Mouse (Mus musculus): ENCODE results near the gene Klhdc8b. TPM values are rescaled to one million over a fixed set of nuclear protein-coding genes. Genes with fewer than 3 reads are reported as not detected.

The Klhdc8b gene
- polyA plus RNA-seq (2014; fragmentation: Nextera tagmentation; extraction: Ambion mirVana) = 46.4 and 46.7 TPM in 2 replicates

GRCm38 (mm10) chr9:108461181-108461631 lies at the start of gene Klhdc8b:
Klhdc8b (minus strand) TSS chr9:108461581.
- 22% methylated on average over 11 of the region's 11 CpGs for WGBS
- peak within 1 kb of the TSS; percentile 85 for H3K4me2 ChIP-seq
- DNase-seq (no peak), ATAC-seq (ENCODE audit: insufficient read depth) (peak; percentile 32)
- peak within 1 kb of the TSS; percentile 97 for H3K27ac ChIP-seq (ENCODE audit: low read depth)
- no peaks in the 10 kb centered on the region for H3K27me3 ChIP-seq (ENCODE audit: insufficient read depth, low read length)
- TF ChIP-seq CTCF (IDR thresholded peaks at IDR 0.05; ENCODE audit: low read depth) = no peak
- peak within 1 kb of the TSS; percentile 87 for H3K4me3 ChIP-seq (ENCODE audit: low read depth, low read length)
- peak within 1 kb of the TSS; percentile 93 for H3K9ac ChIP-seq
- H3K9me3 ChIP-seq (ENCODE audit: low read depth, low read length) = no peaks in the 10 kb centered on the region
- H3K36me3 ChIP-seq (ENCODE audit: insufficient read depth) = peaks cover 38% of the 10 kb centered on the region
- peaks cover 5% of the 10 kb centered on the region; the same call in 1 of the 2 replicates for H3K4me1 ChIP-seq (ENCODE audit: insufficient read depth)

- no peak for ATAC-seq (ENCODE audit: insufficient read depth)
Measured at GRCm38 (mm10) chr9:108508776-108509175, 47.4 kb upstream of the Klhdc8b start.

GRCm38 (mm10) chr9:108507619-108508434 lies 46.4 kb upstream of the Klhdc8b start, which contains the start of gene Qars:
Qars (plus strand) TSS chr9:108507706.
- H3K4me3 ChIP-seq (ENCODE audit: low read depth, low read length) = peak within 1 kb of the TSS; percentile 72
- DNase-seq (peak; percentile 98), ATAC-seq (ENCODE audit: insufficient read depth) (peak; percentile 97)
- peak within 1 kb of the TSS; percentile 92 for H3K4me2 ChIP-seq
- peak within 1 kb of the TSS; percentile 79 for H3K27ac ChIP-seq (ENCODE audit: low read depth)
- no peaks in the 10 kb centered on the region for H3K9me3 ChIP-seq (ENCODE audit: low read depth, low read length)
- no peak for TF ChIP-seq CTCF (IDR thresholded peaks at IDR 0.05; ENCODE audit: low read depth)
- H3K27me3 ChIP-seq (ENCODE audit: insufficient read depth, low read length) = no peaks in the 10 kb centered on the region
- H3K9ac ChIP-seq = peak within 1 kb of the TSS; percentile 71
- WGBS = under 1% methylated on average over 37 of the region's 37 CpGs
- H3K36me3 ChIP-seq (ENCODE audit: insufficient read depth) = peaks cover 46% of the 10 kb centered on the region
- 0 out of 2 replicates have a peak, but pooled peaks cover 4% of the 10 kb centered on the region for H3K4me1 ChIP-seq (ENCODE audit: insufficient read depth)

More at GRCm38 (mm10) chr9:108508776-108509175, 47.4 kb upstream of the Klhdc8b start:
- DNase-seq = no peak
- H3K27me3 ChIP-seq (ENCODE audit: insufficient read depth, low read length) = no peaks in the 10 kb centered on the region
- 0 out of 2 replicates have a peak, but pooled peaks cover 4% of the 10 kb centered on the region for H3K4me1 ChIP-seq (ENCODE audit: insufficient read depth)
- peak overlapping the region; percentile 72 for H3K4me3 ChIP-seq (ENCODE audit: low read depth, low read length)
- no peaks in the 10 kb centered on the region for H3K9me3 ChIP-seq (ENCODE audit: low read depth, low read length)
- peak overlapping the region; percentile 92 for H3K4me2 ChIP-seq
- no peak overlapping the region for H3K27ac ChIP-seq (ENCODE audit: low read depth)
- 87% methylated on average over 7 of the region's 7 CpGs for WGBS
- peaks cover 48% of the 10 kb centered on the region for H3K36me3 ChIP-seq (ENCODE audit: insufficient read depth)
- no peak for TF ChIP-seq CTCF (IDR thresholded peaks at IDR 0.05; ENCODE audit: low read depth)
- H3K9ac ChIP-seq = peak overlapping the region; percentile 71

- DNase-seq (no peak), ATAC-seq (ENCODE audit: insufficient read depth) (no peak)
- Histone ChIP-seq H3K27ac (ENCODE audit: low read depth) (peak overlapping the region; percentile 79; the same call in 1 of the 2 replicates), H3K4me1 (ENCODE audit: insufficient read depth) (0 out of 2 replicates have a peak, but pooled peaks cover 4% of the 10 kb centered on the region), H3K4me3 (ENCODE audit: low read depth, low read length) (peak overlapping the region; percentile 72), H3K9me3 (ENCODE audit: low read depth, low read length) (no peaks in the 10 kb centered on the region), H3K9ac (peak overlapping the region; percentile 71; the same call in 1 of the 2 replicates), H3K36me3 (ENCODE audit: insufficient read depth) (peaks cover 46% of the 10 kb centered on the region), H3K27me3 (ENCODE audit: insufficient read depth, low read length) (no peaks in the 10 kb centered on the region), H3K4me2 (peak overlapping the region; percentile 92)
- WGBS = 88% methylated on average over 7 of the region's 7 CpGs
- no peak for TF ChIP-seq CTCF (IDR thresholded peaks at IDR 0.05; ENCODE audit: low read depth)
Measured at GRCm38 (mm10) chr9:108506901-108507300, 45.5 kb upstream of the Klhdc8b start.

GRCm38 (mm10) chr9:108499943-108500342 lies 38.6 kb upstream of the Klhdc8b start:
- Histone ChIP-seq H3K36me3 (ENCODE audit: insufficient read depth) (peaks cover 87% of the 10 kb centered on the region), H3K4me3 (ENCODE audit: low read depth, low read length) (no peak overlapping the region), H3K4me2 (no peak overlapping the region), H3K9ac (no peak overlapping the region), H3K27me3 (ENCODE audit: insufficient read depth, low read length) (no peaks in the 10 kb centered on the region), H3K4me1 (ENCODE audit: insufficient read depth) (no peaks in the 10 kb centered on the region), H3K9me3 (ENCODE audit: low read depth, low read length) (no peaks in the 10 kb centered on the region), H3K27ac (ENCODE audit: low read depth) (no peak overlapping the region)
- ATAC-seq (ENCODE audit: insufficient read depth) (no peak), DNase-seq (no peak)
- TF ChIP-seq CTCF (IDR thresholded peaks at IDR 0.05; ENCODE audit: low read depth) = no peak
- 97% methylated on average over 15 of the region's 15 CpGs for WGBS

- no peak for TF ChIP-seq CTCF (IDR thresholded peaks at IDR 0.05; ENCODE audit: low read depth)
- H3K9me3 ChIP-seq (ENCODE audit: low read depth, low read length) = no peaks in the 10 kb centered on the region
- ATAC-seq (ENCODE audit: insufficient read depth) (no peak), DNase-seq (no peak)
- H3K9ac ChIP-seq = no peak overlapping the region
- H3K27me3 ChIP-seq (ENCODE audit: insufficient read depth, low read length) = no peaks in the 10 kb centered on the region
- H3K4me3 ChIP-seq (ENCODE audit: low read depth, low read length) = no peak overlapping the region
- H3K36me3 ChIP-seq (ENCODE audit: insufficient read depth) = peaks cover 94% of the 10 kb centered on the region
- WGBS = 94% methylated on average over 7 of the region's 7 CpGs
- H3K4me2 ChIP-seq = no peak overlapping the region
- no peaks in the 10 kb centered on the region for H3K4me1 ChIP-seq (ENCODE audit: insufficient read depth)
- no peak overlapping the region for H3K27ac ChIP-seq (ENCODE audit: low read depth)
Measured at GRCm38 (mm10) chr9:108499231-108499630, 37.9 kb upstream of the Klhdc8b start.

- Histone ChIP-seq H3K4me2 (no peak overlapping the region), H3K27ac (ENCODE audit: low read depth) (no peak overlapping the region), H3K4me1 (ENCODE audit: insufficient read depth) (peaks cover 5% of the 10 kb centered on the region; the same call in 1 of the 2 replicates), H3K9me3 (ENCODE audit: low read depth, low read length) (no peaks in the 10 kb centered on the region), H3K4me3 (ENCODE audit: low read depth, low read length) (no peak overlapping the region), H3K9ac (no peak overlapping the region), H3K27me3 (ENCODE audit: insufficient read depth, low read length) (no peaks in the 10 kb centered on the region), H3K36me3 (ENCODE audit: insufficient read depth) (peaks cover 84% of the 10 kb centered on the region)
- WGBS = 82% methylated on average over 10 of the region's 10 CpGs
- TF ChIP-seq CTCF (IDR thresholded peaks at IDR 0.05; ENCODE audit: low read depth) = no peak
- no peak for ATAC-seq (ENCODE audit: insufficient read depth)
- DNase-seq = no peak
Measured at GRCm38 (mm10) chr9:108494905-108495304, 33.5 kb upstream of the Klhdc8b start.

All from lung, embryonic 14.5 days (tissue).